Mouse (Mus musculus): ENCODE measurements around the gene Gnpda2.

DNA sequence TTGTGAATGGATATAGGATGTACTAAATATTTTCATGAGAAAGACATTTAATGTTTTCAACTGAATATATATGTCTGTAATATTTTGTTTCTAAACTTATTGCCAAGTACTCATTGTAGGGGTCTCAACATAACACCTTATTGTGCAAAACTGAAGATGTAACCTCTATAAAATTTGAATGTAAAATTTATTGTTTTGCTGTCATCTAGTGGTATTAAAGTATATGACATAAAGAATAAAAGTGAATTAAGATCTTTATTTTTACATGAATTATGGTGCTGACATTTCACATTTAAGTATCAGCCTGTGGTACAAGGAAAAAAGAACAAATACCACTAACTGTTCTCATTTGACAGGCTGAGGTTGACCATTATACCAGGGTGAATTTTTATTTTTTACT, 68.2 kb downstream of the Gnpda2 start:
- no peak for TF ChIP-seq CTCF (IDR thresholded peaks at IDR 0.05; ENCODE audit: control insufficient read depth, insufficient read depth, low read length)
- TF ChIP-seq POLR2A (IDR thresholded peaks at IDR 0.05; ENCODE audit: borderline replicate concordance, control insufficient read depth, low read depth, low read length) = no peak

Measured in bone marrow, adult 2 months (tissue).